Mouse (Mus musculus) CH12F3 (cell line): Measurements from ENCODE around the gene Ermard.

Experiments used
- in situ Hi-C: fragments of 300-500 bp; cut with MboI; formaldehyde crosslinking; loops from 2 replicates; pipeline ENCODE4 v1.14.3; 2020; ENCODE audit warnings: low sequenced_read_pairs

The Ermard gene

GRCm38 (mm10) chr17:15108473-15109441 is 67.7 kb downstream of the Ermard start:
- in situ Hi-C loops, result no loop called here

GRCm38 (mm10) chr17:15115550-15115949 is 74.5 kb downstream of the Ermard start:
- in situ Hi-C loops, result no loop called here

DNA sequence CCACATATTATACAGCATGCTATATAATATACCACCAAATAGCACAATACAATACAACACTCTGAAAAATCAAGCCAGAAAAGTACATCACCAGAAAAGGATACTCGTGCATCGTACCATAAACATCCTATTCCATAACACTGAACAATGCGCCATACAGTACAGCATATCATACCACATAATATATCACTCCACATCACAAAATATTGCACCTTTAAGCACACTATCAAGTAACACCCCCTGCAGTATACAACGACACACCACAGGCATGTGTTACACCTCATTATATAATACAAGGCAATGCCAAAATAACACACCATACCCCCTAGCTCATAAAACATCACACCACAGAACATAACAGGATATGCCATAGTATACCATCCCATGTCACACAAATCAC is 79.1 kb downstream of the Ermard start:
- in situ Hi-C loops, result no loop called here

GRCm38 (mm10) chr17:15120569-15120968 is 79.6 kb downstream of the Ermard start:
- in situ Hi-C loops, result no loop called here

DNA sequence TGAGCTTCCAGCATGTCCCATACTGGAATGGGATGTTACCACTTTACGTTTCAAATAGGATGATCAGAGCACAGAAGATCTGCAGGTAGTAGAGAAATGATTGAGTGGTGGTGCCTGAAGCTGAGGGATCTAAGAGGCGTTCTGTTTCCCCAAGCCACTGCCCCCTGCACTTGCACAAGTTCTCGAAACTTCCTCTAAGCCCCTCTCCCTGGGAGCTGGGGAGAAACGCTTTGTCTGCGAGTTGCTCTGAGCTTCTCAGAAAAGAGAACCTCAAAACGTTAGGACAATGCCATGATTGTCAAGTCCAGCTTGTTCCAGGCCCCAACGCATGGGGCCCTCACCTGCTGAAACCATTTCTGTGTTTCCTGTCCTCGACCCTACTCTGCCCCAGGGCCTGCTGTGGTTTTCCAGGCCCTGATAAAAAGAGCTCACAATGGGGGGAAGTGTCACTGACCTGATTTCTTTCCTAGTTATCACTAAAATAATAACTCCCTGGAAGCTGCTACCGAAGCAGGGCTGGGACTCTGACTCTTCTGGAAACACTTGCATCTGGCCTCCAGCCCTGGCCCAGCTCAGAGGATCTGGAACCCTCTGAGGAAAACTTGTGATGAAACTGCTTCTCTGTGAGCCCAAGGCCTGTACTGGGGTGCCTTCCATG is 88.8 kb downstream of the Ermard start:
- in situ Hi-C loops, result no loop called here

- in situ Hi-C loops, result no loop called here
Measured at GRCm38 (mm10) chr17:15130288-15130656, 89.3 kb downstream of the Ermard start.

DNA sequence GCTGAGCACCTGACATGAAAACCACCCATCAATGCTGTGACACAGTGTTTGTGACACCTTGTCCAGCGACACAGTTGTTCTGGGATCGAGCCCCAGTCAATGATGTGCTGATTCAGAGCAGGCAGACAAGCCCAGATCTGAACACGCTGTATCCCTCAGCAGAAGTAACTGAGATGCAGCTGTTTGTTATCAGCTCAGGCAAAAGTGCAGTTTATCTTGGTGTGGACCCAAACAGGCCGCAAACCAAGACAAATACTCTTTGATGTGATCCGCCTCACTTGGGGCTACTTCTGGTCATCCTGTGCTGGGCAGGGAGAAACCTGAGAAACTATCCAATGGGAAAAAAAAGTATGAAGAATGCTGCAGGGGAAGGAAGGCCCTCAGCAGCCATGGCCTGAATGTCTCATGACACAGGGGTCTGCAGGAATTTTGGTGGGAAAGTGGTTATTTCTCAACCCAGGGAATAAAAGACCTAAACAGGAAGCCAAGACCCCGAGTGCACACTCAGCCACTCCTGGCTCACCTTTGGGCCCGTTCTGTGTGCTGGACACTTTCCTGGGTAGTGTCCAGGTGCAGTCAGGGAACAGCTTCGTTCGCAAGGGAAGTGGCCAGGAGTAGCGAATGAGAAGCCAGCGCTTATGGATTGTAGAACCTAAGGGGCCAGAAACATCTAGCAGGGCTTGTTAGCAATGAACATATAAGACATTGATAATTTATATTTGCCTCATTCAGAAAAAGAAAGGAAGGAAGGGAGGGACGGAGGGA is 94.1 kb downstream of the Ermard start:
- in situ Hi-C loops, result no loop called here

GRCm38 (mm10) chr17:15137443-15137842 is 96.4 kb downstream of the Ermard start:
- in situ Hi-C loops, result no loop called here
